Mouse (Mus musculus) stomach, embryonic 14.5 days (tissue): Measurements from ENCODE around the gene Hap1. TPM values are rescaled to one million over a fixed set of nuclear protein-coding genes. Genes with fewer than 3 reads are reported as not detected.

Experiments used
- ATAC-seq: fragments of 200-750 bp; cut with Nextera tagmentation; 2 replicates; pipeline ENCODE4 v1.8.0; 2017; ENCODE audit warnings: low read depth, moderate TSS enrichment; ENCODE audit not compliant: insufficient number of reproducible peaks, insufficient read depth, low FRiP score
- H3K27ac ChIP-seq: fragments of 300-500 bp; sonication (generic); 2 replicates; pipeline ENCODE4 v1.5.1; 2014; ENCODE audit warnings: mild to moderate bottlenecking, low read length, moderate library complexity, mixed read lengths
- H3K27me3 ChIP-seq: fragments of 300-500 bp; sonication (generic); 2 replicates; pipeline ENCODE4 v1.6.1; 2014; ENCODE audit warnings: low read length, control low read depth, mixed read lengths; ENCODE audit not compliant: control insufficient read depth, insufficient read depth
- H3K36me3 ChIP-seq: fragments of 300-500 bp; sonication (generic); 2 replicates; pipeline ENCODE4 v1.6.1; 2014; ENCODE audit warnings: mild to moderate bottlenecking, control low read depth, low read length, moderate library complexity, mixed read lengths; ENCODE audit not compliant: control insufficient read depth, insufficient read depth
- H3K4me1 ChIP-seq: fragments of 300-500 bp; sonication (generic); 2 replicates; pipeline ENCODE4 v1.6.1; 2014; ENCODE audit warnings: low read length, control low read depth, mixed read lengths; ENCODE audit not compliant: control insufficient read depth, insufficient read depth
- H3K4me2 ChIP-seq: fragments of 300-500 bp; sonication (generic); replicated peaks from 2 replicates; pipeline ENCODE4 v1.6.1; 2014; ENCODE audit warnings: low read depth, low read length, control low read depth
- H3K4me3 ChIP-seq: fragments of 300-500 bp; sonication (generic); 2 replicates; pipeline ENCODE4 v1.5.1; 2014; ENCODE audit warnings: low read depth, low read length, control low read depth
- H3K9ac ChIP-seq: fragments of 300-500 bp; sonication (generic); replicated peaks from 2 replicates; pipeline ENCODE4 v1.6.1; 2014; ENCODE audit warnings: low read depth, mild to moderate bottlenecking, control low read depth, low read length, moderate library complexity, mixed read lengths
- H3K9me3 ChIP-seq: fragments of 300-500 bp; sonication (generic); 2 replicates; pipeline ENCODE4 v1.6.1; 2016; ENCODE audit warnings: low read depth, low read length, control low read depth; ENCODE audit not compliant: control insufficient read depth
- WGBS: fragments of 180-500 bp; shearing (Covaris S2); extraction: QIAGEN DNeasy Blood & Tissue Kit; methylation state at CpG from one replicate; pipeline ENCODE4 v1.1.7; 2014; 5-methylcytosine and 5-hydroxymethylcytosine counted together
- polyA plus RNA-seq: library from polyadenylated mRNA; unstranded; fragments of >200 nt; fragmentation: Nextera tagmentation; extraction: Ambion mirVana; gene quantifications from 2 replicates; pipeline ENCODE4 v1.2.1, GENCODE M21; 2014

The Hap1 gene
- polyA plus RNA-seq, 1 experiment from 2014 or later: 10.8 TPM

- Histone ChIP-seq H3K4me1 (peaks cover 48% of the 10 kb centered on the region), H3K36me3 (no peaks in the 10 kb centered on the region), H3K4me3 (no peak overlapping the region), H3K9ac (no peak overlapping the region; the same call in 1 of the 2 replicates), H3K27ac (no peak overlapping the region), H3K27me3 (no peaks in the 10 kb centered on the region), H3K4me2 (no peak overlapping the region), H3K9me3 (no peaks in the 10 kb centered on the region)
- ATAC-seq: no peak
- 70% methylated on average over 9 of the region's 9 CpGs for WGBS
These were observed 43.4 kb upstream of the Hap1 start for GRCm38 (mm10) chr11:100399320-100399719.

- H3K36me3 ChIP-seq: no peaks in the 10 kb centered on the region
- H3K4me2 ChIP-seq: peak overlapping the region; percentile 35; the same call in 1 of the 2 replicates
- H3K9ac ChIP-seq: no peak overlapping the region
- peaks cover 50% of the 10 kb centered on the region for H3K4me1 ChIP-seq
- 91% methylated on average over 7 of the region's 7 CpGs for WGBS
- H3K9me3 ChIP-seq: no peaks in the 10 kb centered on the region
- peak overlapping the region; percentile 76; the same call in 1 of the 2 replicates for H3K4me3 ChIP-seq
- no peaks in the 10 kb centered on the region for H3K27me3 ChIP-seq
- no peak for ATAC-seq
- H3K27ac ChIP-seq: peak overlapping the region; percentile 3; the same call in 1 of the 2 replicates
These were observed 42.6 kb upstream of the Hap1 start for GRCm38 (mm10) chr11:100398517-100398916.

- Histone ChIP-seq H3K27me3 (no peaks in the 10 kb centered on the region), H3K4me3 (peak within 1 kb of the TSS; percentile 76), H3K9ac (peak within 1 kb of the TSS; percentile 67), H3K36me3 (no peaks in the 10 kb centered on the region), H3K4me2 (peak within 1 kb of the TSS; percentile 78), H3K9me3 (no peaks in the 10 kb centered on the region), H3K4me1 (peaks cover 51% of the 10 kb centered on the region), H3K27ac (peak within 1 kb of the TSS; percentile 90)
- ATAC-seq: peak; percentile 98
- under 1% methylated on average over 37 of the region's 37 CpGs for WGBS
These were observed 41.9 kb upstream of the Hap1 start, which contains the start of gene Jup for GRCm38 (mm10) chr11:100397600-100398389. Gene Jup, minus strand, starts transcription at chr11:100397763.

GRCm38 (mm10) chr11:100396886-100397599 is 41.1 kb upstream of the Hap1 start:
- peak overlapping the region; percentile 90 for H3K27ac ChIP-seq
- H3K4me3 ChIP-seq: peak overlapping the region; percentile 76
- H3K36me3 ChIP-seq: no peaks in the 10 kb centered on the region
- H3K4me1 ChIP-seq: peaks cover 51% of the 10 kb centered on the region
- peak; percentile 8; the same call in 1 of the 2 replicates for ATAC-seq
- H3K27me3 ChIP-seq: no peaks in the 10 kb centered on the region
- peak overlapping the region; percentile 78 for H3K4me2 ChIP-seq
- WGBS: 2% methylated on average over 42 of the region's 42 CpGs
- H3K9ac ChIP-seq: peak overlapping the region; percentile 67
- H3K9me3 ChIP-seq: no peaks in the 10 kb centered on the region

- H3K36me3 ChIP-seq: no peaks in the 10 kb centered on the region
- H3K27ac ChIP-seq: peak overlapping the region; percentile 90
- ATAC-seq: no peak
- no peaks in the 10 kb centered on the region for H3K9me3 ChIP-seq
- H3K4me1 ChIP-seq: peaks cover 55% of the 10 kb centered on the region
- peak overlapping the region; percentile 67 for H3K9ac ChIP-seq
- H3K27me3 ChIP-seq: no peaks in the 10 kb centered on the region
- peak overlapping the region; percentile 78 for H3K4me2 ChIP-seq
- WGBS: 21% methylated on average over 17 of the region's 17 CpGs
- peak overlapping the region; percentile 76 for H3K4me3 ChIP-seq
These were observed 40.1 kb upstream of the Hap1 start for GRCm38 (mm10) chr11:100395861-100396631.

GRCm38 (mm10) chr11:100395200-100395599 is 39.3 kb upstream of the Hap1 start:
- WGBS: 19% methylated on average over 10 of the region's 11 CpGs
- Histone ChIP-seq H3K27ac (peak overlapping the region; percentile 90; the same call in 1 of the 2 replicates), H3K9ac (no peak overlapping the region), H3K4me1 (peaks cover 61% of the 10 kb centered on the region), H3K4me2 (peak overlapping the region; percentile 78), H3K4me3 (peak overlapping the region; percentile 76), H3K36me3 (no peaks in the 10 kb centered on the region), H3K27me3 (no peaks in the 10 kb centered on the region), H3K9me3 (no peaks in the 10 kb centered on the region)
- no peak for ATAC-seq

GRCm38 (mm10) chr11:100394353-100395074 is 38.6 kb upstream of the Hap1 start:
- Histone ChIP-seq H3K36me3 (no peaks in the 10 kb centered on the region; the same call in 1 of the 2 replicates), H3K27ac (peak overlapping the region; percentile 90; the same call in 1 of the 2 replicates), H3K27me3 (no peaks in the 10 kb centered on the region), H3K9me3 (no peaks in the 10 kb centered on the region), H3K9ac (no peak overlapping the region), H3K4me2 (peak overlapping the region; percentile 78), H3K4me1 (peaks cover 62% of the 10 kb centered on the region), H3K4me3 (peak overlapping the region; percentile 76; the same call in 1 of the 2 replicates)
- WGBS: 48% methylated on average over 5 of the region's 5 CpGs
- no peak for ATAC-seq
